Mouse (Mus musculus) T-helper 1 cell (primary cell): ENCODE results near the gene Rflnb.
"Not testable (repeated sequence)": the region's sequence is repeated elsewhere in the genome, so short reads cannot be mapped to it uniquely, and the experiment has no call there.

Source experiments
- in situ Hi-C: fragments of 300-600 bp; cut with MboI, MseI; formaldehyde crosslinking; loops from one replicate; pipeline ENCODE4 v1.15.1; 2025; ENCODE audit warnings: high pct_unique_total_duplicates

The Rflnb gene

DNA sequence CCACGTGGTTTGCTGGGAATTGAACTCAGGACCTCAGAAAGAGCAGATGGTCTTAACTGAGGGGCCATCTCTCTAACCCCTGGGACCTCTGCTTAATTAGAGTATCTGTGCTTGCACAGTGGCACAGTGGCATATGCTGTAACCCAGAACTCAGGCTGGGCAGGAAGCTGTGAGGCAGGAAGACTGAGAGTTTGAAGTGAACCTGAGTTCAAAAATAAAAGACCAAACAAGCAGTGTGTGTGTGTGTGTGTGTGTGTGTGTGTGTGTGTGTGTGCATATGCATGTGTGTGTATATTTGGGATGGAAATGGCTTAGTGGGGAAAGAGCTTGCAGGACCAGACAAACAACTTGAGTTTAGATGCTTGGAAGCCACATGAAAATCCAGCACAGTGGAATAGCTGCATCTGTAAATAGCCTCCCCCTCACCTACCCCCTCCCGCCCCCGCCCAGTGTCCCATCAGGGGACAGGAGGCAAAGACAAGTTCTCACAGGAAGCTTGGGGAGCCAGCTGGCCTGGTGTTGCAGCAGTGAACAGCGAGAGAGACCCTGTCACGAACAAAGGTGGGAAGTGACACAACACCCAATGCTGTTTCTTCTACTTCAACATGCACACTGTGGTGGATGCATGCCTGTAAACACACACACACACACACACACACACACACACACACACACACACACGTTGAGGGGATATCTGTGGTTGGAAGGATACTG is 10.2 kb upstream of the Rflnb start:
- in situ Hi-C loops: no loop called here

DNA sequence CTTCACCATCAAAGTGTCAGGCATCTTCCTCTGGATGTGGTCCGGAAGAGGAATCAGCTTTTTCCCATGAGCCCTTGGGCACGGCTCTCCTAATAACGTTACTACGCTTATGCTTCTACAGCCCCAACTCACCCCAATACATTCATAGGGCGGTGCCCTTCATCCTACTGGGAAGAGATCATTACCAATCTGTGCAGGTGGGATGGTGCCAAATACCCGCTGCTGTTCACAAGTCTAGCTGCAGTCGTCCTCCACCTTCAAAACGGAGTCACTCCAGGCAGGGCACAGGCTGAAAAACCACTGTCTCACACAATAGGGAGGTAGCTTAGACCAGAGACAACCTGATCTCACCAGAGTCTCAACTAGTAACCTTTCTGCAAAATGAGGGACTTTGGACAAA is 7.6 kb upstream of the Rflnb start:
- in situ Hi-C loops: no loop called here

DNA sequence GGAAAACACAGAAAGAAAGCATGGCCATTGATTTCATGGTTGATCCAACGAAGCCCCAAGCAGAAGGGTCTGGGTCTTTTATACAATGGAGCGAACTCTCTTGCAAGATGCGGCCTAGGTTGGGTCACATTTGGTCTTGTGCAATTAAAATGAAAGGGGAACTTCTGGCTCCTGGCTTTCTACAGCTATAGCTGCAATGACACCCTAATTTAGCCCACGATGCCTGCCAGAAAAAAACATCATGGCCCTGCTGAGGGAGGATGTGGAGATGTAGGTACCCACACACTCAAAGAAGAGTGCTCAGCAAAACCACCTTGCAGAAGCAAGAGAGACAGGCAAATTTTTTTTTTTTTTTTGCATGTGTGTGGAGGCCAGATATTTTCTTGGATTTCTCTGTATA is 6.3 kb upstream of the Rflnb start:
- in situ Hi-C loops: no loop called here

DNA sequence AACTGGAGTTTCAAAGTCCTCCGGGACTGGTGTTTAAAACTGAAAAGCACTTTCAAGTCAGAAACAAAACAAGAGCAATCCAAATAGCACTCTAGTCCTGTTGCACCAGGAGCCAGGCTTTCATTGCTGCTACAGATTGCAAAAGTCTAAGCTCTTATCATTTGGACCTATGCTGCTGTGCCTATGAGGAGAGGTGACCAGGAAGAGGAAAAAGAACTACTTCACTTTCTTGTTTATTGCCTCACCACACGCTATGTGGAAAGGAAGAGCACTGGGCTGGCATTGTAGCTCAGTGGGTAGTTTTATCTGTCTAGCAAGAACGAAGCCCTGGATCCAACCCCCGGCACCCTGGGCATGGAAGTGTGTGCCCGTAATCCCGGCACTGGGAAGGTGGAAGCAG is 5.8 kb upstream of the Rflnb start:
- in situ Hi-C loops: no loop called here

DNA sequence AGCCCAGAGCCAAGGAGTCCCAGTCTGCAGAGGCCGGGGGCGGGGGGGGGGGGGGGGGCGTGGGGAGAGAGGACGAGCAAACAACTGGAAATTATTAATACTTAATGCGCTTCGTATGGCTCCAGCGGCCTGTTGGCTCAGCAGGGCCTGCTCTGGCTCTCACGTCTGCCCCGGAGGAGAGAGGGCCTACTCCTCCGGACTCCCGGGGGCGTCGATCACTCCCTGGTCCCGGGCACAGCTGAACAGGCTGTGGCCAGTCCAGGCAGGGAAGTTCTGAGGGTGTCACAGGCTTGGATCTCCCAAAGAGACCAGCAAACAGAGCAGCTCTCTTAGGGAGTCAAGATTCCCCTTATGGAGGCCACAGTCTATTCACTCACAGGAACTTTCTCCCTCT is 487 bp upstream of the Rflnb start:
- in situ Hi-C loops: loop anchor here (10.0 kb wide), 1 partner anchor 467 kb away; no protein-coding TSS in a partner anchor

DNA sequence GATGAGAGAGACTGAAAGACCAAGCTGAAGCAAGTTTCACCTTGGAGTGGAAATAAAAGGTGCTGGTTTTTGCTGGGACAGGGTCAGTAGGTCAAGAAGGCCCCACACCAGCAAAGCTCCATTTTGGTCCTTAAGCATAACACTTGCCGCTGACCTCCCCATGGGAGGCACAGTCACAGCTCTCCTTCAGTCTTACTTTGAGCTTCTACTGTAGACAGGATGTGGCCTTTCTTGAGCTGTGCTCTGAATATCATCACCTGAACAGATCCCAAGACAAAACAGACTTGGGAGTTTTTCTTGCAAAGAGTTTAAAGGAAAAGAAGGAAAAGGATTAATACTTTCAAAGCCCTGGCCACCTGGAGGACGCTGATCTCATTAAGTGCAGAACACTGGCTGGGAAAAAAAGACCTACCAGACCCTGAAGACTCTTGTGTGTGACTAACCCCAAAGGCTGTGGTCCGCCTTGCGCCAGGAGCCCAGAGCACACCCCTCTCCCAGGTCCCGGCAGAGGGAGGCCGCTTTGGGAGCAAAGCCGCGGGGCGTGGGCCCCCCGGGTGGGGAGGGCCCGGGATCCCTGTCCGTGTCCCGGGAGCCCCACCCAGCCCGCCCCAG is 949 bp downstream of the Rflnb start:
- in situ Hi-C loops: loop anchor here (10.0 kb wide), 1 partner anchor 468 kb away; no protein-coding TSS in a partner anchor

DNA sequence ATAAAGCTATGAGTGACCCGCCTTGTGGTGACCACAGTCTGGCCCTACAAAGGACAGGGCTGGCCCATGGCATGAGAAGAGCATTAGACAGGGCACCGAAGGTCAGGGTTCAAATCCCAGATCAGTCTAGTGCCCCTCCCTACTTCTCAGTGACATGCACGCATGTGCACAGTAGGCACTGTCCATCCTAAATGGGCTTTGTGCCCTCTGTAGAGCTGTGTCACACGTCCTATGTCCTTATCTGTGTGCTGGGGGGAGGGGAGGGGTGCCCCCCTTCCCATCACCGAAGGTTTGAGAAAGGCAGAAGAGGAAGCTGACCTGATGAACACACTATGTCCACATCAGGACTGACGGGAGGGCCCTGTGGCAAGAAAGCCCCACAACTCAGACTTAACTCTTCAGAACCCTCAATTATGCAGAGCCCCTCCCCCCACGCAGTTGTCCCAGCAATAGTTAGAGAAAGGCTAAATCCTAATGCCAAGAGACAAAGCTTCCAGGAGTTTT is 2.5 kb downstream of the Rflnb start:
- in situ Hi-C loops: loop anchor here (10.0 kb wide), 1 partner anchor 470 kb away; no protein-coding TSS in a partner anchor

DNA sequence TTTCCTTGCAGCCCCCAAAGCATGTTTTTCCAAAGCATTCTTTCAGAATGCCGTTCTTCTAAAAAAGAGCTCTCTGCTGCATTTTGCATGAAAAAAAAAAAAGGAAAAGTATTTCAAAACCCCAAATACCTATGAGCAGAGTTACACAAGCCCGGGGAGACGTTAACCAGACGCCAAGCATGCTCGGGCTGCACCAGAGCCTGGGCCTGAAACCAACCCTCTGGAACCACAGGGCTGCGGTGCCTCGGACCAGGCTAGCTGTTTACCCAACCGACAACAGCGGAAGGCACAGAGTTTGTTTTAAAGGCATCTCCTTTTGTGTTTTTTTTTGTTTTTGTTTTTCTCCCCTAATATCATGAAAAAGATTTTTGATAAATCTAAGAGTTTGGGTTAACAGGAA is 6.7 kb downstream of the Rflnb start:
- in situ Hi-C loops: loop anchor here (10.0 kb wide), 1 partner anchor 474 kb away; no protein-coding TSS in a partner anchor

DNA sequence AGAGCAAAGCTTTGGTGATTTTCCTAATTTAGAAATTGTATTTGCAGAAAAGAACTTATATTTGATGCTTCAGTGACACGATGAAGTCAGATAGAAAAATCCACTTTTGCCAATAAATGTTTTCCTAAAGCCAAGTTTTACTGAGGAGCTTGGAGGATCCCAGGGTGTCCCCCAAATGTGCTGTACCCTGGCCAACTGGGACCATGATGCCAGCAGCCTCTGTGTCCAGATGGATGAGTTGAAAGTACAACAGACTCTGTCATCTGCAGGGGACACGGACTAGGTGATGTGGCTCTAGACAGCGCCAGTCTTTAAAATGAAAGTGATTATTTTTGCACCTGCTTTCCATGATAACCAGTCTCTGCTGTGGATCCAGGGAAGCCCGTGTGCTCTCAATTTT is 7.7 kb downstream of the Rflnb start:
- in situ Hi-C loops: loop anchor here (5.0 to 10.0 kb wide), 2 partner anchors 53 to 475 kb away; no protein-coding TSS in a partner anchor

DNA sequence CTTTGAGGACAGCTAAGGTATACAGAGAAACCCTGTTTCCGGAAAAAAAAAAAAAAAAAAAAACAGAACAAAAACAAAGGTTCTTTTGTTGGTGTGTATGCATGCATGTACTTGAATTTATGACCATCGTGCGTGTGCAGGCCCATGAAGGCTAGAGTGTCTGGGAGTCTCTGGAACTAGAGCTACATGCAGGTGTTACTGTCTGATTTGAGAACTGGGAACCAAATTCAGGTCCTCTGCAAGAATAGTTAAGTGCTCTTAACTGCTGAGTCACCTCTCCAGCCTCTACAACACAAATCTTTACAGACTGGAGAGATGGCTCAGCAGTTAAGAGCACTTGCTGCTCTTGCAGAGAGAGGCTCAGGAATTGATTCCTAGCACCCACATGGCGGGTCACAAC is 11.8 kb downstream of the Rflnb start:
- in situ Hi-C loops: loop anchor here (5.0 kb wide), 1 partner anchor 49 kb away; no protein-coding TSS in a partner anchor

DNA sequence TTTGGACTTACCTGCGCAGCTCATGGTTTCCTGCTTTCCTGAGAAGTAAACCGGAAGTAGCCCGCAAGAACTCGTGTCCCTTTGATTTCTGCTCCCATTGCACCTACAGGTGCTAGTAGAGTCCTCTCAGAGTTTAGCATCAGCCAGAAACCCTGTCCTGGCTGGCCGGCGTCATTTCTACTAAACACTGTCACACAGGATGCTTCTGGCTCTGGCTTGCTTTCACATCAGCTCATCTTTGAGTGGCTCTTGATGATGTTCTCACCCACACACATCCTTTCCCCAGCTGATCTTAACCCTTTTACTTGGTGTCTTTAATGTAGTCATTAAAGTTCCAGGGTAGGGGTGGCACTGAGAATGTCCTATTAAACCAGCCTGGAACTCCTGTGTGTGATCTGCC is 12.3 kb downstream of the Rflnb start:
- in situ Hi-C loops: loop anchor here (5.0 kb wide), 1 partner anchor 48 kb away; no protein-coding TSS in a partner anchor

DNA sequence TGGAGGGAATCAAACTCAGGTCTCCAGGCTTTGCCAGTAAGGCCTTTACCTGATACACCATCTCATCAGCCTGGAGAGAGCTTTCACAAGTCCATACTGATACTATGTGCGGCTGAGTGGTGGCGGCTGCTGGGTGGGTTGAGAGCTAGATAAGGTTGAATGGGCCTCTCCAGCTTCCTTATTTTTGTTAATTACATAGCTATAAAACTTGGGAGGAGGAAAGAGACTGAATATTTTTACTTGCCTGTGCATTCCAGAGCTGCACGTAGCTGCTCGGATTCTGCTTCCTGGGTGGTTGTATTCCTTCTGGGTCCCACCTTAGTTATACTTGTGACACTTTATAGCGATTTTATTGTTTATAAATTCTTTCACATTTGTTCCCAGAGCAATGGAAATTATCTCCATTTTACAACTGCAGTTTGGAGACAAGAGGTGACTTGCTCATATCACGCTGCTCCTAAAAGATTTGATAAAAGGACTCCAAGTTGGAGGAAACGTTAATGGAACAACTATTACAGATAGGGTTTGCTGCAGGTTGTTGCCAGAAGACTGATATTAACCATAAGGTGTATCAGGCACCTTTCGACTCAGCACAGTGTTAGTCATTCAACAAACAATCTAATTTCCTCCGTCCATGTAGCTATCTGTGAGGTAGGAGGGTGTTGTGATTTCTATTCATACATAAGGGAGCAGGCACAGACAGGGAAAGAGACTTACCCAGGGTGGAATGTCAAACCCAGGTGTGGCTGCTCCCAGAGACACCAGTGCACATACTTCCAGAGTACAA is 16.6 kb downstream of the Rflnb start:
- in situ Hi-C loops: no loop called here

DNA sequence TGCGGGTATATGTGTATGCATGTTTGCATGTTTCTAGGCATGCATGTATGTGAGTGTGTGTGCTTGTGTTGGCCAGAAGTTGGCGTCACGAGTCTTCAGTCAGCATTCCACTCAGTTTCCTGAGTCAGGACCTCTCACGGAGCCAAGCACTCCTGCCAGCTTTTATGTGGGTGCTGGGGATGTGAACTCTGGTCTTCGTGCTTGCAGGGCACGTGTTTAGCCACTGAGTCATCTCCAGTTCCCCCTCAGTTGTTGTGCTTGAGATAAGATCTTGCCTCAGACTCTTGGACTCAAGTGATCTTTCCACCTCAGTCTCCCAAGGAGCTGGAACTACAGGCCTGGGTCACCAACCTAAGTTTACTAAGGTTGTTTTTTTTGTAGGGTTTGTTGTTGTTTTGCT is 18.5 kb downstream of the Rflnb start:
- in situ Hi-C loops: no loop called here

DNA sequence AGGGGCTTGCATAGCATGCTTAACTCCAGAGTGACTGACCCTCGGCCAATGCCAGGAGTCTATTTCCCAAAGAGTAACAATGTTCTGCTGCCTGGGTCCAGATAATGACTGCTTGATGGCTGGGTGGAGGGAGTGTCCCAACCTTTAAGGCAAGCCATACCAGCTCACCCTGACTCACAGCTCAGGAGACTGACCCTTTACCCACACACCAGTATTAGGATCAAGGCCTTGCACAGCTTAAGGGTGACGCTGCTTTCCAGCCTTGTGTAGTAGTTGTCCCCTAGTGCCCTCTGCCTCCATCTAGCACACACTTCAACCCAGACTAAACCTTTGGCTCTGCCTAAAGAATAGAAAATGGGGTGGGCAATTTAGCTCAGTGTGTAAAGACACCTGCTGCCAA is 19.4 kb downstream of the Rflnb start:
- in situ Hi-C loops: no loop called here

DNA sequence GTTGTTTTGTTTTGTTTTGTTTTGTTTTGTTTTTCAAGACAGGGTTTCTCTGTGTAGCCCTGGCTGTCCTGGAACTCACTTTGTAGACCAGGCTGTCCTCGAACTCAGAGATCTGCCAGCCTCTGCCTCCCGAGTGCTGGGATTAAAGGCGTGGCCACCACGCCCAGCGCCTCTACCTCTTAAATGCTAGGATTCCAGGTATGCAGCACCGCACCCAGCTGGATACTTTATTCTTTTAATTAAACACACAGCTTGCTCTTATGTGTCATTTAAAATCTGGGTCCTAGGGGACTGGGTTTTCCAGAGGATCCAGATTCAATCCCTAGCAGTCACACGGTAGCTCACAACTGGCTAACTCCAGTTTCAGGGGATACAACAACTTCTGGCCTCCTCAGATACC is 23.3 kb downstream of the Rflnb start:
- in situ Hi-C loops: not testable (repeated sequence)

DNA sequence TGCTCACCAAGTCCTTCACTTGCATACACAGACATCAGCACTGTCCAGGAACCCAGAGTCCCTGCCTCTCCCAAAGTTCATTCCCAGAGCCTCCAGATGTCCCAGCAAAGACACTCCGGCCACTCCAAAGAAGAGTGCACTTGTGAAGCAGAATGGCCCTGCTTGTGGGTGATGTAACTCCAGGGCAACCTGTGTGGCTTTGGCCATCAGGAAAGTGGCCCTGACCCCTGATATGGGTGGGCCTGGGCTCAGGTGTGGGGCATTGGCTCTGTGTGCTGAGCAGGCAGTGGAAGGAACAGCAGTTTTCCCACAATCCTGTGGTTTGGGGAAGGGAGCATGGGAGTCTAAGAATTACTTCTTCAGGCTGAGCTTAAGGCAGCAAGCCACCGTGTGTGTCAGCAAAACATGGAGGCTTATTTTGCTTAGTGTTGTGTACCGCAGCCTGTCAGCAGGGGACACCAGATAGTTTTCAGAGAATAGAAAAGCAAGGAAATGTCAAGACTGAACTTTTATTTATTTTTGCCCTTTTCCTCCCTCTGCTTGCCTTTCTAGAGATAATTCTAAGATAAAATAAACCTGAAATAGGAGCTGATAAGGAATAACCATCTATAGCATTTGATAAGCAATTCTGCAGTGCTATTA is 26.2 kb downstream of the Rflnb start:
- in situ Hi-C loops: no loop called here

DNA sequence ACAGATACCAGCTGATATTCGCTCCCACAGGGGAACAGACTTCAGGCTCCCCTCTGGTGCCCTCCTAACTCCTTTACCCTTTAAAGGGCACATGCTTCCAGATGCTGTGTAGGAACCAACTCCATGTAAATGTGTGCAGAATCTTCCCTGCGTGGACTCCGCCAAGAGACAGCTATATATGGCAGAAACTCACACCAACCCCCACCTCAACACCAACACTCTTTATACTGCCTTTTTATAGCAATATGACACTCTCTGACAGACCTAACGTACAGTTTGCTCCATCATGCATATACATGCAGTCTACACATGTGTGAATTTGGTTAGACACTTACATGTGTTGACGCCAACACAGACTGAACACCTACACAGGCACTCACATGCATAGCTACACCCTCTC is 26.9 kb downstream of the Rflnb start:
- in situ Hi-C loops: no loop called here

DNA sequence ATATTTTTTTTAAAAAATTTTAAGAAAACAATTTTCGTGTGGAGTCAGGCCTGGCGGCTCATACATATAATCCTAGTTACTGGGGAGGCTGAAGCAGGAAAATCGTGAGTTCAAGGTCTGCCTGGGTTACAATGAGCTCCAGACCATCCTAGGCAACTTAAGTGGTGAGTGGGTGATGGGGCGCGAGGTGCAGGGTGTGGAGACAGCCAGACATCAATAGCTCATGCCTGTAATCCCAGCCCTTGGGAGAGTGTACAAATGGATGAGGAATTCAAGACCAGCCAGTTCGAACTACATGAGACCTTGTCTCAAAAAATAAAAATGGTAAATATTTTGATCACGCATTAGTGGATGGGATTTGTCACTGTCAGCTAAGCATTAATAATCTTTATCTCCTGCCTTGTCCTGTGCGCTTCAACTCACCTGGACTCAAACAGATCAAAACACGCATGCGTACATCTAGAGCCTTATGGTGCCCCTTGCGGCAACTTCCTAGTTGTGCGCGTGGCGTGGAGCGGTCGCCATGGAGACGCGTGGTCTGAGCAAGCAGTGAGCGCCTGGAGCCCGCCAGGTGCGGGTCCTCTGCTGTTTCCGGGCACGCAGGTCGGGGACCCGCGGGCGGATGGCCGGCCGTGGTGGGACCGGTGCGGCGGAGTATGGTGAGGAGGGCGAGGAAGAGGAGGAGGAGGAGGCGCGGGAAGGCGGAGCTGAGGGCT is 28.0 kb downstream of the Rflnb start, which contains the start of gene 1700016K19Rik:
1700016K19Rik (plus strand) TSS at position 473 of the 716 bp plus-strand sequence.
- in situ Hi-C loops: no loop called here

DNA sequence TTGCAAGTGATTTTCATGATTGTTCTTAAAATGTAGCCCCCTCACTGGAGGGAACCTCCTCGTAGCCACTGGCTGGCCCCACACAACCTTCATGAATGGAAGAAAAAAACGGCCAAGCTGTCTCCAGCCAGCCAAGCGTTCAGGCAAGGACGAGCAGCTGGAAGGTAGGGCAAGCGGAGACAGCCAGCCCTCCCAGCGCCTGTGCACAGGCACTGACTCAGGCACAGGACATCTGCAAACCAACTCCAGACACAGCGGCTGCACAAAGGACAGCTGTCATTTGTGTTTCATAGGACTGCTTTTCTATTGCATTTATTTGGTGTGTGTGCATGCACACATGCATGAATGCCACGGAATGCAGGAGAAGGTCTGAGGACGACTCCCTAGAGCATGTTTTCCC is 33.2 kb downstream of the Rflnb start:
- in situ Hi-C loops: no loop called here

DNA sequence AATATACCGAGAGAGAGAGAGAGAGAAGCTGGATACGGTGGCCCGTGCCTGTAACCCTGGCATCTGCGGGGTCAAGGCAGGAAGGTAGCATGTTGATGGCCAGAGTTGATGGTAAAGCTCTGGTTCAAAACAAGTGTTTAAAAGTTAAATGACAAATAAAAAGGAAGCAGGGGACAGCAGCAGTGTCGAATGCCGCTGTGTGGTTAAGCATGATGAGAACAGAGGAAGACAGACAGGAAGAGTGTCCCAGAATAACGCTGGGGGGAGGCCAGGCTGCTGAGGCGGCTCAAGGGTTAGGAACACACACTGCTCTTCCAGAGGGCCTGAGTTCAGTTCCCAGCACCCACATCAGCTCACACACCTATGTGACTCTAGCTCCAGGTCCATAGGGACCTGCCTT is 35.1 kb downstream of the Rflnb start:
- in situ Hi-C loops: no loop called here

DNA sequence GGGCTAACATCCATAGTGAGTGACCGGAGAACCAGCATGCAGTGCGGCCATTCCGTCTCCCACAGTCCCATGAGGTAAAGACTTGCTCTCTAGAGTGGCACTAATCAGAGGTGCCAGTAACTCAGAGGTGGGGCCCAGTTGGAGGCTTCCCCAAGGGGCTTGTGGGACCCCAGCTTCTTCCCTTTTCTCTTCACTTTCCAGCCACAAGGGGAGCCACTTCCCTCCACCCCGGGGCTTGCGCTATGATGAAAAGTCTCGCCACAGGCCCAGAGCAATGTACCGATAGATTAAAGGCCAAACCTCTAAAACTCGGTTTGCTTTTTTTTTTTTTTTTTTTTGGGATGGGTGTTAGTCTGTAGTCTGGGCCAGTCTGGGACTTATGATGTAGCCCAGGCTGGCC is 35.7 kb downstream of the Rflnb start:
- in situ Hi-C loops: no loop called here
